ENCODE assay signal across 39 mouse cellular contexts in genomic region chr3:95553986-95554385, GRCm38 (mm10). TPM values are rescaled to one million over a fixed set of nuclear protein-coding genes. Genes with fewer than 3 reads are reported as not detected.
DNase-seq lines count a peak whose midpoint lies in the region; ATAC-seq and TF ChIP-seq lines count a peak whose summit lies in the region.
"Had no signal": no experiment of that assay in that cellular context is flagged by ENCODE, and none has a peak within 500 bp of the region (broad histone marks: within the 10 kb centered on the region; RNA-seq: fewer than 3 reads in every experiment).

No protein-coding gene starts in this region.

- H3K9me3 ChIP-seq in hindbrain, postnatal 0 days (ENCODE audit: low read length) = no peaks in the 10 kb centered on the region
- H3K9me3 ChIP-seq in hindbrain, embryonic 10.5 days = no peaks in the 10 kb centered on the region
- H3K9me3 ChIP-seq in kidney, embryonic 16.5 days (ENCODE audit: low read length) = no peaks in the 10 kb centered on the region
- H3K9me3 ChIP-seq: embryonic facial prominence, embryonic 13.5 days; heart, embryonic 12.5 days; hindbrain, embryonic 15.5 days; limb, embryonic 13.5 days; lung, embryonic 15.5 days; midbrain, embryonic 10.5 days; midbrain, embryonic 15.5 days; neural tube, embryonic 15.5 days had no signal

- WGBS in hindbrain, postnatal 0 days = 66% methylated on average over 3 of the region's 3 CpGs
- WGBS in hindbrain, embryonic 10.5 days = 72% methylated on average over 3 of the region's 3 CpGs
- WGBS in kidney, embryonic 16.5 days = 36% methylated on average over 3 of the region's 3 CpGs

- H3K4me1 ChIP-seq in hindbrain, postnatal 0 days (ENCODE audit: insufficient read depth, low read length) = no peaks in the 10 kb centered on the region
- H3K4me1 ChIP-seq in hindbrain, embryonic 10.5 days (replicated peaks) = no peaks in the 10 kb centered on the region
- H3K4me1 ChIP-seq in kidney, embryonic 16.5 days (ENCODE audit: insufficient read depth, low read length) = no peaks in the 10 kb centered on the region
- H3K4me1 ChIP-seq: embryonic facial prominence, embryonic 13.5 days; heart, embryonic 12.5 days; hindbrain, embryonic 15.5 days; limb, embryonic 13.5 days; lung, embryonic 15.5 days; midbrain, embryonic 10.5 days; midbrain, embryonic 15.5 days; neural tube, embryonic 15.5 days had no signal

- H3K4me2 ChIP-seq in hindbrain, postnatal 0 days (ENCODE audit: low read depth, low read length) = no peak overlapping the region
- H3K4me2 ChIP-seq in kidney, embryonic 16.5 days (replicated peaks; ENCODE audit: low read depth, low read length) = no peak overlapping the region
- H3K4me2 ChIP-seq: embryonic facial prominence, embryonic 13.5 days; heart, embryonic 12.5 days; hindbrain, embryonic 15.5 days; limb, embryonic 13.5 days; liver, embryonic 11.5 days; lung, embryonic 15.5 days; midbrain, embryonic 15.5 days; neural tube, embryonic 15.5 days had no signal

- no peak overlapping the region for H3K4me3 ChIP-seq in hindbrain, postnatal 0 days (ENCODE audit: low read length)
- no peak overlapping the region for H3K4me3 ChIP-seq in hindbrain, embryonic 10.5 days
- no peak overlapping the region for H3K4me3 ChIP-seq in kidney, embryonic 16.5 days (ENCODE audit: low read length)
- H3K4me3 ChIP-seq: embryonic facial prominence, embryonic 13.5 days; gastrocnemius, adult 2 months; heart, adult 2 months; heart, embryonic 12.5 days; hindbrain, embryonic 15.5 days; limb, embryonic 13.5 days; lung, embryonic 15.5 days; midbrain, embryonic 10.5 days; midbrain, embryonic 15.5 days; neural tube, embryonic 15.5 days had no signal

- no peak for TF ChIP-seq CTCF in hindbrain, postnatal 0 days (IDR thresholded peaks at IDR 0.05; ENCODE audit: low read depth)

- peak; percentile 36 to 85 for DNase-seq in adrenal gland, adult (ENCODE audit: inconsistent age in 2 of 2, low spot score in 1 of 2)
- DNase-seq in adrenal gland, postnatal 4 days (ENCODE audit: low spot score in 2 of 2) = no peak
- peak; percentile 5 for DNase-seq in hindbrain, postnatal 0 days (ENCODE audit: low spot score)
- DNase-seq in hindbrain, embryonic 10.5 days (ENCODE audit: low spot score) = no peak
- DNase-seq in retina, postnatal 1 day = peak; percentile 4
- DNase-seq in retina, embryonic 14.5 days (ENCODE audit: low spot score) = no peak
- no peak for DNase-seq in layer of hippocampus, postnatal 36 days
- DNase-seq: cerebellum, adult 18-20 months; cerebellum, postnatal 10 days; gastrocnemius, adult 2 months; gastrocnemius, postnatal 36 days; heart, adult 2 months; layer of hippocampus, adult 9-11 months; right cerebral cortex, adult 18-20 months; thymus, adult 2 months; thymus, postnatal 36 days had no signal

- no peaks in the 10 kb centered on the region for H3K36me3 ChIP-seq in hindbrain, postnatal 0 days (ENCODE audit: insufficient read depth, low read length)
- H3K36me3 ChIP-seq in hindbrain, embryonic 10.5 days = no peaks in the 10 kb centered on the region
- no peaks in the 10 kb centered on the region for H3K36me3 ChIP-seq in kidney, embryonic 16.5 days (ENCODE audit: insufficient read depth, low read length)
- H3K36me3 ChIP-seq: embryonic facial prominence, embryonic 13.5 days; heart, embryonic 12.5 days; hindbrain, embryonic 15.5 days; limb, embryonic 13.5 days; lung, embryonic 15.5 days; midbrain, embryonic 10.5 days; midbrain, embryonic 15.5 days; neural tube, embryonic 15.5 days had no signal

- no peak overlapping the region for H3K9ac ChIP-seq in hindbrain, postnatal 0 days (replicated peaks; ENCODE audit: low read length)
- H3K9ac ChIP-seq in kidney, embryonic 16.5 days (replicated peaks; ENCODE audit: low read length) = no peak overlapping the region
- H3K9ac ChIP-seq: embryonic facial prominence, embryonic 13.5 days; heart, embryonic 12.5 days; hindbrain, embryonic 15.5 days; limb, embryonic 13.5 days; lung, embryonic 15.5 days; midbrain, embryonic 15.5 days; neural tube, embryonic 15.5 days had no signal

- no peak overlapping the region for H3K27ac ChIP-seq in hindbrain, postnatal 0 days
- H3K27ac ChIP-seq in hindbrain, embryonic 10.5 days = no peak overlapping the region
- H3K27ac ChIP-seq in kidney, embryonic 16.5 days (ENCODE audit: low read length) = no peak overlapping the region
- H3K27ac ChIP-seq: embryonic facial prominence, embryonic 13.5 days; gastrocnemius, adult 2 months; heart, adult 2 months; hindbrain, embryonic 15.5 days; limb, embryonic 13.5 days; lung, embryonic 15.5 days; midbrain, embryonic 10.5 days; midbrain, embryonic 15.5 days; neural tube, embryonic 15.5 days had no signal

- ATAC-seq in hindbrain, postnatal 0 days = no peak
- ATAC-seq in kidney, embryonic 16.5 days (ENCODE audit: low FRiP score, low TSS enrichment) = no peak
- ATAC-seq: forebrain, embryonic 16.5 days; midbrain, embryonic 15.5 days had no signal

- no peaks in the 10 kb centered on the region for H3K27me3 ChIP-seq in hindbrain, postnatal 0 days (ENCODE audit: insufficient read depth, low read length)
- H3K27me3 ChIP-seq in hindbrain, embryonic 10.5 days (ENCODE audit: insufficient read depth, poor library complexity, severe bottlenecking) = no peaks in the 10 kb centered on the region
- no peaks in the 10 kb centered on the region for H3K27me3 ChIP-seq in kidney, embryonic 16.5 days (ENCODE audit: insufficient read depth, low read length)
- H3K27me3 ChIP-seq: CH12.LX; embryonic facial prominence, embryonic 13.5 days; heart, embryonic 12.5 days; hindbrain, embryonic 15.5 days; limb, embryonic 13.5 days; lung, embryonic 15.5 days; midbrain, embryonic 15.5 days; neural tube, embryonic 15.5 days had no signal

RNA-seq across cellular contexts. Expression of gene Hormad1, which starts 5.5 kb away (rescaled TPM):
- not detected for total RNA-seq in adrenal gland, postnatal 4 days (2021)
- not detected in 2 replicates for total RNA-seq in hindbrain, postnatal 0 days (2014; rRNA removed)
- polyA plus RNA-seq in hindbrain, postnatal 0 days (2015; fragmentation: Nextera tagmentation; extraction: Ambion mirVana) = not detected in 2 replicates
- not detected in 2 replicates for polyA plus RNA-seq in hindbrain, embryonic 10.5 days (2016; fragmentation: Nextera tagmentation; extraction: Ambion mirVana)
- total RNA-seq in layer of hippocampus, postnatal 36 days (2021) = not detected
- 0.17 TPM in 1 of 2 replicates, not detected in the other for polyA plus RNA-seq in kidney, embryonic 16.5 days (2015; fragmentation: Nextera tagmentation; extraction: Ambion mirVana)
- total RNA-seq: CH12.LX; common myeloid progenitor, adult 5-6 weeks; gastrocnemius, adult 2 months; gastrocnemius, postnatal 36 days; heart, adult 2 months; hematopoietic stem cell, adult 5-6 weeks; left cerebral cortex, adult 18-20 months; left cerebral cortex, postnatal 14 days; megakaryocyte progenitor cell, adult 5-6 weeks had no signal
- polyA plus RNA-seq: brain, embryonic 14.5 days; C2C12; embryonic facial prominence, embryonic 13.5 days; forebrain, embryonic 11.5 days; forebrain, embryonic 16.5 days; heart, adult 2 months; heart, embryonic 12.5 days; heart, postnatal 0 days; hindbrain, embryonic 15.5 days; kidney, embryonic 14.5 days; limb, embryonic 13.5 days; liver, embryonic 16.5 days; midbrain, embryonic 10.5 days; midbrain, embryonic 15.5 days; neural tube, embryonic 15.5 days; thymus, adult 2 months had no signal

RNA-seq across cellular contexts. Expression of gene Ctss, which starts 27.4 kb away (rescaled TPM):
- 10 to 100 TPM; 24.5 to 30.2 TPM for total RNA-seq in adrenal gland, postnatal 4 days (2021)
- 9.8 and 11.5 TPM in 2 replicates for total RNA-seq in hindbrain, postnatal 0 days (2014; rRNA removed)
- polyA plus RNA-seq in hindbrain, postnatal 0 days (2015; fragmentation: Nextera tagmentation; extraction: Ambion mirVana) = 26.1 and 26.6 TPM in 2 replicates
- 3.9 and 7.6 TPM in 2 replicates for polyA plus RNA-seq in hindbrain, embryonic 10.5 days (2016; fragmentation: Nextera tagmentation; extraction: Ambion mirVana)
- 10 to 100 TPM; 54.5 to 54.7 TPM for total RNA-seq in layer of hippocampus, postnatal 36 days (2021)
- polyA plus RNA-seq in kidney, embryonic 16.5 days (2015; fragmentation: Nextera tagmentation; extraction: Ambion mirVana) = 12.1 and 12.4 TPM in 2 replicates
- polyA plus RNA-seq: C2C12 had no signal

RNA-seq across cellular contexts. Expression of gene Golph3l, which starts 34.7 kb away (rescaled TPM):
- 10 to 100 TPM; 45.6 to 46.4 TPM for total RNA-seq in adrenal gland, postnatal 4 days (2021)
- total RNA-seq in hindbrain, postnatal 0 days (2014; rRNA removed) = 17.3 and 18.4 TPM in 2 replicates
- polyA plus RNA-seq in hindbrain, postnatal 0 days (2015; fragmentation: Nextera tagmentation; extraction: Ambion mirVana) = 19.3 and 20.1 TPM in 2 replicates
- 27.8 and 31.0 TPM in 2 replicates for polyA plus RNA-seq in hindbrain, embryonic 10.5 days (2016; fragmentation: Nextera tagmentation; extraction: Ambion mirVana)
- 10 to 100 TPM; 26.3 to 26.4 TPM for total RNA-seq in layer of hippocampus, postnatal 36 days (2021)
- 36.4 and 38.5 TPM in 2 replicates for polyA plus RNA-seq in kidney, embryonic 16.5 days (2015; fragmentation: Nextera tagmentation; extraction: Ambion mirVana)

RNA-seq across cellular contexts. Expression of gene Ctsk, which starts 54.9 kb away (rescaled TPM):
- total RNA-seq in adrenal gland, postnatal 4 days (2021) = 10 to 100 TPM; 18.8 to 24.2 TPM
- total RNA-seq in hindbrain, postnatal 0 days (2014; rRNA removed) = 4.9 and 6.7 TPM in 2 replicates
- polyA plus RNA-seq in hindbrain, postnatal 0 days (2015; fragmentation: Nextera tagmentation; extraction: Ambion mirVana) = 11.6 TPM in 2 replicates
- polyA plus RNA-seq in hindbrain, embryonic 10.5 days (2016; fragmentation: Nextera tagmentation; extraction: Ambion mirVana) = 3.7 and 5.9 TPM in 2 replicates
- 1 to 10 TPM; 3.1 to 3.7 TPM for total RNA-seq in layer of hippocampus, postnatal 36 days (2021)
- 5.6 and 8.9 TPM in 2 replicates for polyA plus RNA-seq in kidney, embryonic 16.5 days (2015; fragmentation: Nextera tagmentation; extraction: Ambion mirVana)
- total RNA-seq: CH12.LX; common myeloid progenitor, adult 5-6 weeks; hematopoietic stem cell, adult 5-6 weeks had no signal

Comparison
In these comparisons a context has a peak if more than half of its experiments do, and no peak if none do; other contexts are left out.
1. DNase-seq: peak in adrenal gland, adult (2 of 2), hindbrain, postnatal 0 days (single experiment) and retina, postnatal 1 day (single experiment); none in adrenal gland, postnatal 4 days (0 of 2), hindbrain, embryonic 10.5 days (single experiment), retina, embryonic 14.5 days (single experiment) and layer of hippocampus, postnatal 36 days (0 of 2).